Mouse (Mus musculus) retina, embryonic 14.5 days (tissue): ENCODE measurements at regions not wholly inside any gene's neighbourhood (a gene's known extent, or its start where the extent isn't known, plus 50 kb on each side); places are given as distances from the start of the nearest gene placed in this dataset.

ENCODE experiments used
- DNase-seq: peaks from one replicate; pipeline ENCODE4 v3.0.0-alpha.2; 2015; ENCODE audit warnings: low spot score

GRCm38 (mm10) chr8:42144220-42144619, 727.3 kb upstream of the Frg1 start:
- no peak for DNase-seq

GRCm38 (mm10) chr8:42107582-42107981, 690.7 kb upstream of the Frg1 start:
- DNase-seq: no peak

- DNase-seq: peak; percentile 28
These were observed 652.4 kb upstream of the Frg1 start for GRCm38 (mm10) chr8:42069314-42069713.

- DNase-seq: peak; percentile 49
These were observed 626.7 kb upstream of the Frg1 start for GRCm38 (mm10) chr8:42043526-42043925.

- DNase-seq: no peak
These were observed 622.4 kb upstream of the Frg1 start for GRCm38 (mm10) chr8:42039245-42039644.

- DNase-seq: no peak
These were observed 610.1 kb upstream of the Frg1 start for GRCm38 (mm10) chr8:42026934-42027333.

- DNase-seq: no peak
These were observed 600.9 kb upstream of the Frg1 start for GRCm38 (mm10) chr8:42017786-42018185.

GRCm38 (mm10) chr8:42003170-42003569, 586.3 kb upstream of the Frg1 start:
- no peak for DNase-seq

GRCm38 (mm10) chr8:41989040-41989501, 572.2 kb upstream of the Frg1 start:
- DNase-seq: peak; percentile 55

- DNase-seq: no peak
These were observed 571.3 kb upstream of the Frg1 start for GRCm38 (mm10) chr8:41988216-41988615.

GRCm38 (mm10) chr8:41987417-41987816, 570.5 kb upstream of the Frg1 start:
- DNase-seq: no peak

GRCm38 (mm10) chr8:41972416-41972815, 555.5 kb upstream of the Frg1 start:
- no peak for DNase-seq

- DNase-seq: no peak
These were observed 553.7 kb upstream of the Frg1 start for GRCm38 (mm10) chr8:41970536-41970935.

GRCm38 (mm10) chr8:41969408-41969807, 552.5 kb upstream of the Frg1 start:
- no peak for DNase-seq

GRCm38 (mm10) chr8:41964088-41964487, 547.2 kb upstream of the Frg1 start:
- DNase-seq: no peak

GRCm38 (mm10) chr8:41956878-41957277, 540.0 kb upstream of the Frg1 start:
- DNase-seq: no peak

GRCm38 (mm10) chr8:41950736-41951135, 533.9 kb upstream of the Frg1 start:
- DNase-seq: no peak

- DNase-seq: no peak
These were observed 522.4 kb upstream of the Frg1 start for GRCm38 (mm10) chr8:41939298-41939697.

GRCm38 (mm10) chr8:41921106-41921505, 504.2 kb upstream of the Frg1 start:
- no peak for DNase-seq

- DNase-seq: no peak
These were observed 503.7 kb upstream of the Frg1 start for GRCm38 (mm10) chr8:41920536-41920935.

GRCm38 (mm10) chr8:41878029-41878748, 461.3 kb upstream of the Frg1 start:
- peak; percentile 60 for DNase-seq

- no peak for DNase-seq
These were observed 452.9 kb upstream of the Frg1 start for GRCm38 (mm10) chr8:41869681-41870356.

- no peak for DNase-seq
These were observed 444.0 kb upstream of the Frg1 start for GRCm38 (mm10) chr8:41860918-41861317.

GRCm38 (mm10) chr8:41831713-41832112, 414.8 kb upstream of the Frg1 start:
- no peak for DNase-seq
